Mouse (Mus musculus) left cerebral cortex, adult 11 months (tissue): Measurements from ENCODE around the gene Prepl.
A peak's percentile ranks its signal among the peaks of the same experiment; 100 is the strongest.

Experiments used
- DNase-seq: peaks from one replicate; pipeline ENCODE4 v3.0.0; 2022; ENCODE audit warnings: low spot score

The Prepl gene

DNA sequence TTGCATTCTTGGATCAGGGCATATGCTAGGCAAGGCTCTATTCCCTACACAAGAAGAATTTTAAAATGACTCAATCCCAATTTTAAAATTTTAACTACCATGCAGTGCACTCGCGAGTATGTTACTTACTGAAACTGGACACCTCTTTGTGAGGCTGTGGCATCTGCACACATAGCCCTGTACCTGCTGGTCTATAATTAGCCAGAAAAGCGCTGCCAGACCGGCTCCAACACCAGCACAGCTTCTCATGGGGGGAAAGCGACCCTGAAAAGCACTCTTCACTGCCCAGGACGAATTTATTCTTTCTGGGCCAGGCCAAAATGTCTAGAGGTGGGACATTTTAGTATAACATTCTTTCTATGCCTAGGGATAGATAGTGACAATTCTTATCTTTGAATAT lies 19.4 kb downstream of the Prepl start:
- DNase-seq, result no peak

DNA sequence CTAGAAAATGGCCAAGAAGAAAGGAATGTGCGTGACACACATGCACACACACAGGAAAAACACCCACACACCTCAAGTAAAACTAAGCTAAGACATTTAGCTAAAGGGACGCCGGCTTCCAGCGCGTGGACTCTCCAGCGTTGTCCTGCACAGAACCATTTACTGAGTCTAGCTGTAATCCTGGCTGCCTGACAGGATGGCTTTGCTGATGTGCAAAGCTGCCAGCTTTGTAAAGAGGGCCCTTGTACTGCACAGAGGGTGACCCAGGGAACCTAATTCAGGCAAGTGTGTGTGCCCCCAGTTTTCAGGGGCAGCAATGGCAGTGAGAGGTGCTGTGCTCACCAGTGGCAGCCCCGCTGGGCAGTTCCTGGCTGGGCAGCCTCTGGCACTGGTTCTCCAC lies 22.7 kb downstream of the Prepl start:
- DNase-seq, result no peak

DNA sequence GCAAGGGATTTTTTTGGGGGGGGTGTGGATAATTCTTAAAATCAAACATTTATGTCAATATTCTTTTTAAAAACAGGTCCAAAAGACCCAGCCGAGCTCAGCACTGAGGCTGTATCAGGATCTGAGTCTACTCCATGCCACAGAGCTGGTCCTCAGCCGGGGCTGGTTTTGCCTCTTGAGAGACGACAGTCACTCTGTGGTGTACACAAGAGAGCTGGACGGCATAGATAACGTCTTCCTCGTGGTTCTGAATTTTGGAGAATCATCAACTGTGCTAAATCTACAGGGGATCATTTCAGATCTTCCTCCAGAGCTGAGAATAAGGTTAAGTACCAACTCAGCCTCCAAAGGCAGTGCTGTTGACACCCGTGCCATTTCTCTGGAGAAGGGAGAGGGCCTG lies 26.5 kb downstream of the Prepl start:
- DNase-seq, result no peak

DNA sequence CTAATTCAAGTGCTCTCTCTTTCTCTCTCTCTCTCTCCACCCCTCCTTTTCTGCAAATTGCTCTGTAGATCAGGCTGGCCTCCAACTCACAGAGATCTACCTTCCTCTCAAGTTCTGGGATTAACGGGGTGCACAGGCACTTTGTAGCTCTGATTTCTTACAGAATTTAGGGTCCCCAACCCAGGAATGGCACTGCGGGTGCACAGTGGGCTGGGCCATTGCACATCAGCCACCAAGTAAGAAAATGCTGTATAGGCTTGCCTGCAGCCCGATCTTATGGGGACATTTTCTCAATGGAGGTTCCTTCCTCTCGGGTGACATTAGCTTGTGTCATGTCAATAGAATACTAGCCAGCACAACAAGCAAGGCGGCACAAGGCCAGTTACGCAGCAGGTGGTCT lies 30.9 kb downstream of the Prepl start:
- DNase-seq, result no peak

DNA sequence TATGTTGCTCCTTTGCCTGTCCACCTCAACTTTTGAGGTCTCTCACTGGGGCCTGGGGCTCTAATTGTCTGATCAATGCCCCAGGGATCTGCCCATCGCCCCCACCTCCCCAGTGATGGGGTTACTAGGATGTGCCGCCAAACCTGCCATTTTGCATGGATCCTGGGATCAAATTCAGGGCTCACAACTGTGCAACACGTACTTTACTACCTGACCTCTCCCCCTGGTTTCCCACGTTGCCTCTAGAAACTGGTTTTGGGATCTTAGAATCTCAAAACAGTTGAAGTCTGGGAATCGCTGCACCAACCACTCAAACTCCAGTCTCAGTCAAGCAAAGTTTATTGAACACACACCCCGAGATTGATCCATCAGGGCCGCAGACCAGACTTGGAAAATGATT lies 31.8 kb downstream of the Prepl start:
- no peak for DNase-seq

DNA sequence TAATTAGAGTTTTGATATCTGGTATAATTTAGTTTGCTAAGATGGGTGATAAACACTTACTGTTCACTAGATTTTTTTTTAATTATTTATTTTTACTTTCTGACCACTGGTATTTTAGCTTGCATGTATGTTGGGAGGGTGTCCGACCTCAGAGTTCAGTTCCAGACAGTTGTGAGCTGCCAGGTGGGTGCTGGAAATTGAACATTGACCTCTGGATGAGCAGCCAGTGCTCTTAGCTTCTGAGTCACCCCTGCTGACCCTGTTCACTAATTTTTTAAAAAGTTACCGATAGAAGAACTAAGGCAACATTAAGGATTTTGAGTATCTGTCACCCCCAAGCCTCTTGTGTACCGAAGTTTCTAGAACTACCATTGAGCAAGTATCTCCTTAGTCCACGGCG lies 41.7 kb downstream of the Prepl start:
- no peak for DNase-seq

DNA sequence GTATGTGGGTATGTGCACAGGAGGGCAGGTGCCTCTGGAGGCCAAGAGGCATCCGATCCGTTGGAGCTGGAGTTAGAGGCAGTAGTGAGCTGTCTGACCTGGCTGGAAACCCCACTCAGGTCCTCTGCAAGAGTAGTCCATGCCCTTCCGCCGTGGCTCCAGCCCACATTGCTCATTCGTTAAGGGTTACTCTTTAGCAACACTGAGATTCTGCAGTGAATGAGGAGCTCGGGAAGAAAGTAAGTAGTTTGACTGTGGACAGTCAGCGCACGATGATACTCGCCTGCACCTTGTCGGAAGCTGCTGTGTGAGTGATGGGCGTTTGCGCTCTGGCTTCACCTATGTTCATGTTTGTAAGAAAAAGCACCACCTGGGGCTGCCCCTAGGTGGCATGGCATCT lies 44.9 kb downstream of the Prepl start:
- no peak for DNase-seq

DNA sequence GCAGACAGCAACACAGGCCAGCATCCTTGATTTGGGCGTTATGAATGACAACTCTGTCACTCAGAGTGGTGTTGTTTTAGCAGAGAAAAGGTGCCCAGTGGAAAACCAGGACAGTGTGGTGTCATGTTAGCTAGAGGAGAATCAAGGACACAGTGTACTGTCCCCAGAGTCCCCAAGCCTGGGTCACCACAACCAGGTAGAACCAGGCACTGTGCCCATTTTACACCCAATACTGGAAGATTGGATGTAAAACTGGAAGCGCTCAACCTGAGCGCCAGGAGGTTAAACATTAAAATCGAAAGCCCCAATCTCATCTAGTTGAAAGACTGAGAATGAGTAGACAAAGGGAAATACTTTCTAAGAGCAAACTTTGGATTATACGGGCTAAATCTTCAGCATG lies 45.6 kb downstream of the Prepl start:
- DNase-seq, result no peak

DNA sequence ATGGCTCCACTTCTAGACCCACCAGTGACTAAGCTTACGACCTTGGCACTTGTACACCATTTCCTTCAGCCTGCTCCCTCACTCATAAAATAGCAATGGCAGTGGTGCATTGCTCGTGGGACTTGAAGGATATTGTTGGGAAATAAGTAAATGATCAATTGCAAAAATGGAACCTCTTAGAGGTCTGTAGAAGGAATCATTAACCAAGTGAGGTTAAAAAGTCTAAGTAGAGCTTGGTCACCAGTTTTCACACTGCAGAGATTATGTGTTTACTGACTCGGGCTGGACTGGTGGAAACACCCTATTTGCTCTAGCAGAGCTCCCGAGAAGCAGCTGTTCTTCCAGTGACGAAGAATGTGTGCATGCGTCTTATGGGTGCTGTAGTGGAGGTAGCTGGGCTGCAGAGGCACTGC lies 46.6 kb downstream of the Prepl start:
- DNase-seq, result no peak

DNA sequence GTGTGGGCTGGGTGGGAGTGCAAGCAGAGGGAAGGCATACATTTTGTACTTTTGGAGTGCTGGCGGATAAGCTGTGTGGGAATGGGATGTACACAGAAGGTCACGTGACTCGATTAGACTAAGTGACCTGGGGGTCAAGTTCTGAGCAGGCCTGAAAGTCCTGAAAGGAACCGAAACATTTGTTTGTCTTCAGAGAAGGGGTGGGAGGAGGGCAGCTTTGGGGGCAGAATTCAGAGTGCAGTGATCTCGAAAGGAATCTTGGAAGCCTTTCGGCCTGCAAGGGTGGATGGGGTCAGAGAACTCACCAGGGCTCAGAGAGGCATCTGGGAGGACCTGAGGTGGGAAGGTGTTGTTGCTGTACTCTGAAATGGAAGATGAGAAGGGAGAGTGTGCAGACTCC lies 47.6 kb downstream of the Prepl start:
- no peak for DNase-seq

DNA sequence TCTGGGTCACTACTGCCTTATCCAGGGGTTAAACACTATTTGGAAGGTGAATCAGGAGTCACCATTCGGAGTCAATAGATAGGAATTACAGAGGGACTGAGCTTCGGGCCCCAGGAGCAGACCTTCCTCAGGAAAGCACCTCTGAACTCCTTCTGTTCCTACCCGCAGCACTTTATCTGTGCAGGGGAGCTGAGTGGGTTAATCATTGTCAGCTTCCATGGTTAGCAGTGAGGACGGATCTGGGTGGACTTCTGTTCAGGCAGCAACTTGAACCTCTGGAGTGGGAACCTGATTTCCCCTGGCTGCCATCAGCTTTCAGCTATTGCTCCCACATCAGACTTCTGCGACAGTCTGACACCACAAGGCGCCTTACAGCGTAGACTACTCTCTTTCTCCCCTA lies 49.1 kb downstream of the Prepl start:
- DNase-seq, result no peak

DNA sequence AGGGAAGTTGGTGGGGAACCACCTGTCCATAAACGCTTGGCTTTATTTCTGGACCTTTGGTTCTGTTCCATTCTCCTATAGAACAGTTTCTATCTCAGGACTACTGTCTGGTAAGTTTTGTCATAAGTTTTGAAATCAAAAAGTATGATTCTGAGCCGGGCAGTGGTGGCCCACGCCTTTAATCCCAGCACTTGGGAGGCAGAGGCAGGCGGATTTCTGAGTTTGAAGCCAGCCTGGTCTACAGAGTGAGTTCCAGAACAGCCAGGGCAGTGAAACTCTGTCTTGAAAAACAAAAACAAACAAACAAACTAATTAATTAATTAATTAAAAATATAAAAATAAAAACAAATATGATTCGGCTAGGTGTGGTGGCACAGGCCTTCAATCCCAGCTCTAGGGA lies 51.3 kb downstream of the Prepl start:
- no peak for DNase-seq

DNA sequence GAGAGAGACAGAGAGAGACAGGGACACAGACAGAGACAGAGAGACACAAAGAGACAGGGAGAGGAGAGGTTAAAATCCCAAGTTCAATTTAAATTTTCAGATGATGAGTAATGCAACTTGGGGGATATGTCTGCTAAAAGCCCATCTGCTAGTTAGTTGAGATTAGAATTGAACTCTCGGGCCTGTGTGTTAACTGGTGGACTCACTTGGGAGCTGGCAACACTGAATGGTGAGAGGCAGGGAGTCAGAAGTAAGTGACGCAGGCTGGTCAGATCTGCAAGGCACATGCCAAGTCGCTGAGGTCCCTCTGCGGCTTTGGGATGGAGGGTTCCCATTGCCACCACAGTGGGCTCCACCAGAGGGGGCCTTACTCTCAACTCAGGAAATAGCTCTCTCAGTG lies 51.7 kb downstream of the Prepl start:
- no peak for DNase-seq

DNA sequence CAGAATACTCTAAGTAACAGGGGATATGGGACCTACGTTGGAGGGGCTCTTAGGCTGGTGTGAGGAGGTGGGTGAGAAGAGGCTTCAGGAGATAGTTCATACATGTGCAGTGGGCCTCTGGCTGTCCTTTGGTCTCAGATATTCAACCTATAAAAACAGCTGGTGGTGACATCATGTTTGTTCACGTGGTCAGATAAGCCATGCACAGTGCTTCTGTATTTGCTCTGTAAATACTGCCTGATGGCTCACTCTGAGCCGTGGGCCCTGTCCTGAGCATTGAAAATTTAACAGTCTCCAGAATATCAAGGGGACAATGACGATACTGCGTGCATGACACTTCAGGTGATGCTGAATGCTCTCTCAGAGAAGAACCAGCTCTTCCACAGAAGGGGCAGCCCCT lies 52.2 kb downstream of the Prepl start:
- DNase-seq, result no peak

DNA sequence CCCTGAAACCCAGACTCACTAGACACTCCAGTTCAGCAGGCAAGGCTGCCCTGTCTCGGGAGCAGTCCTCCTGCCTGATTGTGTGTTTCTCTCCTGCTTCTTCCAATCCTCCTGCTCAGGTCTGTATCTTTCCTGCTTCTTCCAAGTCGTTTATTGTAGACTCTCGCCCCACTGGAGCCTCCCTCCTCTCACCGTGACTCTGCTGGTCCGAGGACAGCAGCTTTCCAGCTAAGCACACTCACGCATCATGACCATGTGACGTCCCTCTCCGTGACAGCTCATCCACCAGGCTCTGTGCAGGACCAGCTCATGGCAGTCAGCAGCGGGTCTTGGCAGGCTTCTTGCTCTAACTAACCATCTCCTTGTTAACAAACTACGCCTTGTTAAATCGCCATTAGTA lies 56.0 kb downstream of the Prepl start:
- DNase-seq, result no peak

DNA sequence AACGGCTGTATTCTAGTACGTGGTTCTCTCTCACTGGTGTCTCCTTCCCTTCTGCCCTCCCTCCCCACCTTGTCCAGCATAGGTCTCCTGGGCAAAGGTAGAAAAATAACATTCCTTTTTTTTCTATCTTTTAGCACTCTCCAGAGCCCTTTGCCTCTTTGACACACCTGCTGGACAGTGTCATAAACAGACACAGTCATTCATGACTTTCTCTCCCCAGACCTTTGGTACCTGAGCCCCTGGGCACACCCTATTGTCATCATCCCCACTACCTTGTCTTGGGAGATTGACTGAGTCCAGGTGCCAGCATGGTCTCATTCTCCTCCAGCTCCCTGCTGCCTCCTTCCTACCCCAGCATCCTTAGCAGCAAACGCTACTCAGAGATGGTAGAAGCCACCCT lies 57.0 kb downstream of the Prepl start:
- DNase-seq, result no peak

DNA sequence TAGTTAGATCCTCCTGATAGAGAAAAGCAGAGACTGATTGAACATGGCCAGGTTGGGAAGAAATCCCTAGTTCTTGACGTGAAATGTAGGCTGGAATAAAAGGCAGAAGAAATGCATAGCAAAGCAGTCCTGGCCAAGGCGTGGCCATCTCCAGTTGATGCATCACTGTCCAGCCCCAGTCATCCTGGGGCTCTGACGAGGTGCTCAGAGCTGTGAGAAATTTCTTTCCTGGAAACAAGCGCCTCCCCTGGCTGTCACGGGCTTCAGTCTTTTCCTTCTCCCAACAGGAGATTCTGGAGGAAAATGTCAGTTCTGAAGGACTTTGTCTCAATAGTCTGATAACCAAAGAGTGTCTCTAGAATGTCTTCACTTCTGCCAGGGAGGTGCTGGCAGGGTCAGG lies 59.4 kb downstream of the Prepl start:
- no peak for DNase-seq

DNA sequence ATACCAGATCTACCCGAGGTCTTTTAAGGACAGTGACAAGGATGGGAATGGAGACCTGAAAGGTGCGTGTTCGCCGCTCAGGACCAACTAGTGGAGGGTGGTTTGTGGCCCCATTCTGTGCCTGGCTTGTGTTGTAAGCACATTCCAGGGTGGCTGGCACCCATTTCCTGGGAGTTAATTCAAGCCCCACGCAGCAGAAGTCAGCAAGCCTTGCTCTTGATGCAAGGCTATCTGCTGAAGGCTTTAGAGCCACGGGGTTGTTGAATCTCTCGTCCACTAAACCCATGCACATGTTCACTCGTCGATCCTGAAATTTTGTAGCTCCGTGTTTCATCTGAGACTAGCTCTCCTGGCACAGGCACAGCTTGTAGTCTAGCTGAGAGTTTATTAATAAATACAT lies 61.2 kb downstream of the Prepl start:
- DNase-seq, result no peak

DNA sequence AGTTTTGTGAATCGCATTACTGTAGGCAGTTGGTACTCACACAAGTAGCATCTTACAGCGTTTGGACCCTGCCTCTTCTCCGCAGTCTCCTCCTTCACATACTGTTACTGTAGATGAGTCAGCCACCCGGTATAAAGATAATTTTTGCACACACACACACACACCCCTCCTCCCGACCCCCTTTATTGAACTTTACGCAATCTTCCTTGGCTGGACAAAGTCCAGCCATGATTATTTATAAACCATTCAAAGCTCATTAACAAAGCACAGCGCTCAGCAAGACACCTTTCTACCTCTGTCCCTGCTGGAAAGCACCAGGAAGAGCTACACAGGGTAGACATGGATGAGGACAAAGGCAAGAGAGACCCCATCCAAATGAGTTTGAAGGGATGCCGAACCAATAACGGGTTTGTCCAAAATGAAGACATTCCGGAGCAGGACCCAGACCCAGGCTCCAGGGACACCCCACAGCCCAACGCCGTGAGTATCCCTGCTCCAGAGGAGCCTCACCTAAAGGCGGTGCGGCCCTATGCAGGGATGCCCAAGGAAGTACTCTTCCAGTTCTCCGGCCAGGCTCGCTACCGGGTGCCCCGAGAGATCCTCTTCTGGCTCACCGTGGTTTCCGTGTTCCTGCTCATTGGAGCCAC lies 61.8 kb downstream of the Prepl start, which contains the start of gene Slc3a1:
Gene Slc3a1 (plus strand): TSS at position 284 of the 647 bp plus-strand sequence.
- DNase-seq, result no peak

DNA sequence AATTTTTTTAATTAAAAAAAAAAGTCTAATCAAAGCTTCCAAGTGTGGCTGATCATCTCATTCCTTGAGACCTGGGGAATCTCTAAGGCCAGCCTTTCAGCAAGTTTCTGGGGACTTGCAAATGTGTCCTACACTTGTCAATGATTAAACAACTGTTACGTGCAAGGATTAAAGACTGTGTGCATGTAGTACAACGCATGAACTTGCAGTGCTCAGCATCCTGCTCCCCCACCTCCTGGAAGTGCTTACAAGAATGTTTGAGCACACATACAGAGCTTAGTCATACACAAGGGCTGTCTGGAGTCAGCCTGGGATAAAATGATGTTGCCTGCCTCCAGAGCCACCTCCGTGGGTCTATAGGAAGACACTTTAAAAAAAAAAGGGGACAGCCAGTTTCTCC lies 62.8 kb downstream of the Prepl start:
- no peak for DNase-seq

DNA sequence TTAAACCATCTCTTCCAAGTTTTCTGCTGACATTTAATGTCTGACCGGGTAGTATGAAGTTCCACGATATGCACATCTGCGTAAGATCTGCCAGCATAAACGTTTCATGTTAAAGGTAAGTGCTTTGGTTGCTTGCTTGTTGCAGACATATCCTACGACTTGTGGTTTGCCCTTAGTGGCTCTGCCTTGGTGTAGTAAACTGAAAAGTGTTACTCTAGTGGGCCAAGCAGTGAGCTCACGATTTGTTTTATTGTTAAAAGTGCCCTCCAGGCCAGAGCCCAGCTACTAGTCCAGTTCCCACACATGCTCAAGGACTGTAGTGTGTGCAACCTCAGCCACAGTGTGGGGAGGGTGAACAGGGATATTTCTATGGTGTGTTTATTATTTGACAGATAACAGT lies 63.6 kb downstream of the Prepl start:
- DNase-seq, result no peak

DNA sequence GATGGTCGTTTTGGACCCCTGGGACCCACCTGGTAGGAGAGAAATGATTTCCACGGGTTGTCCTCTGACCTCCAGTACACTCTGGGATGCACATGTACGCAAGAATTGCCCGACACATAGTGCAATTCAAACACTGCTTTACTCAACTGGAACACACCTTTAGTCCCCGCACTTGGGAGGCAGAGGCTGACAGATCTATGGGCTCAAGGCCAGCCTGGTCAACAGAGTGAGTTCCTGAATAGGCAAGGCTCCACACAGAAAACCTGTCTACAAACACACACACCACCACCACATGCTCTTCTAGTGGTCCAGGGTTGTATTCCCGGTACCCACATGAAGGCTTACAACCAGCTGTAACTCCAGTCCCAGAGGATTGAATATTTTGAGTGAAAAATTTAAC lies 64.9 kb downstream of the Prepl start:
- no peak for DNase-seq

DNA sequence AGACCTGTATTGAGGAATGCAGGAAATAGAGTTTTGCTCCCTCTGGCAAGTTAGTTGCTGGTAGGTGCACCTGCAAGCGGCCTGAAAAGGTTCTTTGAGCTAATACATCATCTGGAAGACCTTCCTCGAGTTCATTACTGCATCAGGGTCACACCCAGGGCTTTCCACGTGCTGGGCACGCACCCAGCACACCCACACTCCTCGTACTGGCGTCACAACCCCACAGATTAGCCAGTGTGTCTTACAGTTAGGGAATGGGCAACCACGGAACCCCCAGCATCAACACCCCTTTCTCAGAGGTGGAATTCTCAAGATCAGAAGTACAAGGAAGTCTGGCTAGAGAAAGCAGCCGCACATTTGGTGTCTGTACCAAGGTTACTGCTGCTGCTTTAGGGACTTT lies 65.8 kb downstream of the Prepl start:
- no peak for DNase-seq

DNA sequence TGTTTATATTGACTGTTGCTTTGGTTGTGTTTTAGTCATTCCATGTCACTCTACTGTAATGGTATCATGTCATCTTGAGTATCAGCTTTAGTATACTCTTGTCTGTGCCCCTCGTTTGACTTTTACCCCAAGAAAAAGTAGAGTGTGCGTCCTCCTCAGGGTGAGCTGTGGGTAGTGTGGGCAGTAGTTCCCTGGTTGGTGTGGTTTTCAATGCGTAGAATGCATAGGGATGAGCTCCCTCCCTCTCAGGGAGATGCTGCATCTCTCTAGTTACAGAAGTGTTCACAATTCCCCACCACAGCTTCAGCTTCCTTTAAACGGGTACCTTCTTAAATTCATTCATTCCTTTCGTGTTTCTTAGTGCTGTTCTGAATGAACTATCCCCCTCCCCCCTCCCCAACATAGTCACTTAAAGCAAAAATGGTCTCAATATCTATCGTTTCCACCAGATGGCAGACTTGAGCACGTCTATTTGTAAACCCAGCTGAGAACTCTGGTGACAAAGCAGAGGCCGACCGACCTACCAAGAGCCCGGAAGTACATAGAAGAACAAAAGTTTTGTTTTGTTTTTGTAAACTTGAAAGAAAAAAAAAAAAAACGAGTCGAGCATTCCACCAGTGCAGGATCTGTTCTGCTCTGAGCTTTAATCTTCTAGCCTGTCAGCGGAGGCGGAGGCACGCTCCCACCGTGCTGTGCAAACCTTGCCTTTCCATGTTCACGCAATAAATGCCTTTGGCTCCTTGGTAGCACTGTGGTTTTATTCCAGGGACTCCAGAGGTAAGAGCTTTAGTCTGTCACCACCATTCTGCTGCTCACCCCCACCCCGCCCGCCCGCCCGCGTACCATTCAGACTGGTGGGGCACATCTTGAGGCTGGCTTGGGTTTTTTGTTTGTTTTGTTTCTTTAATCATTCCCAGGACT lies 66.5 kb downstream of the Prepl start:
- DNase-seq, result peak; percentile 56
